Mouse (Mus musculus): ENCODE measurements around the gene Lrrc49. TPM values are rescaled to one million over a fixed set of nuclear protein-coding genes. Genes with fewer than 3 reads are reported as not detected.

The Lrrc49 gene
- total and polyA plus RNA-seq, 2 experiments from 2014 or later = 4.9 to 7.2 TPM

DNA sequence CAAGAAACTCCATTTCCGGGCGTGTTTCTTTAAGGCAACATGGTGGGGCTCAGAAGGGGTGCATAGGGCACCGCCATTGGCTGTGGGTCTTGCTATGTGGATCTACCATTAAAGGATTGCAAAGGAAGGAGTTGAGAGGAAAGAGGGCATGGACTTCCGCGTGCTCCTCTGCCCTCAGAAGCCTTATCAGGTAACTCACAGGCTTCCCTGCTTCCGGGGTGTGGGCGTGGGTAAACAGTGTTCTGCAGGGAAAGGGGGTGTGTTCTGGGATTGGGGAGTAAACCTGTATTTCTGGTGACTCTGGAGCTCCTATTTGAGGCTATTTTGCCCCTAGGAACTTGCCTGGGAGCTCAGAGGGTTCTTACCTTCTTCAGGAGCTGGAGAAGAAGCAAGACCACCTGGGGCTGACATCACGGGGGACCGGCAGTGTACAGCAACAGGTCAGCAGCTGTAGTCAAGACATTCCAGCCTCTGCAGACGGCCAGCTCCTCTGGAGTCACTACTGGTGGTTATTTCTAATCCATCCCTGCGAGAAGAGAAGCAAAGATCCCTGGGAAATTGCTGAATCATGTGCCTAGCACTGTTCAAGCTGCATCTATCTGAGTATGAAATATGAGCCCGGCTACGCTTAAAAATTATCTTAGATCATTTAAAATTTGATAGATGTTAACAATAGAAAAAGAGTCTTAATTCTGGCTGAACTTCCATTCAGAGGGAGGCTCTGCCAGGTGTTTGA lies 142.4 kb downstream of the Lrrc49 start:
- DNase-seq (ENCODE audit: low spot score) (no peak), ATAC-seq (ENCODE audit: insufficient read depth, low read depth) (no peak)
- no peaks in the 10 kb centered on the region for H3K27me3 ChIP-seq (ENCODE audit: control insufficient read depth, insufficient read depth, low read length)
- H3K27ac ChIP-seq (ENCODE audit: low read depth) = no peak overlapping the region
- H3K36me3 ChIP-seq (replicated peaks; ENCODE audit: control insufficient read depth, insufficient read depth, low read length) = no peaks in the 10 kb centered on the region
- TF ChIP-seq CTCF (IDR thresholded peaks at IDR 0.05; ENCODE audit: low read depth) (no peak), EP300 (IDR thresholded peaks at IDR 0.05; ENCODE audit: low read depth) (no peak)
- no peak overlapping the region for H3K4me2 ChIP-seq (ENCODE audit: low read depth, low read length)
- 49% methylated on average over 13 of the region's 13 CpGs for WGBS
- H3K4me1 ChIP-seq (ENCODE audit: control insufficient read depth, insufficient read depth) = 0 out of 2 replicates have a peak, but pooled peaks cover 4% of the 10 kb centered on the region
- no peak overlapping the region for H3K9ac ChIP-seq (replicated peaks; ENCODE audit: low read depth, low read length)
- no peaks in the 10 kb centered on the region for H3K9me3 ChIP-seq (replicated peaks; ENCODE audit: control insufficient read depth, low read length)
- H3K4me3 ChIP-seq (ENCODE audit: low read depth, low read length) = no peak overlapping the region

DNA sequence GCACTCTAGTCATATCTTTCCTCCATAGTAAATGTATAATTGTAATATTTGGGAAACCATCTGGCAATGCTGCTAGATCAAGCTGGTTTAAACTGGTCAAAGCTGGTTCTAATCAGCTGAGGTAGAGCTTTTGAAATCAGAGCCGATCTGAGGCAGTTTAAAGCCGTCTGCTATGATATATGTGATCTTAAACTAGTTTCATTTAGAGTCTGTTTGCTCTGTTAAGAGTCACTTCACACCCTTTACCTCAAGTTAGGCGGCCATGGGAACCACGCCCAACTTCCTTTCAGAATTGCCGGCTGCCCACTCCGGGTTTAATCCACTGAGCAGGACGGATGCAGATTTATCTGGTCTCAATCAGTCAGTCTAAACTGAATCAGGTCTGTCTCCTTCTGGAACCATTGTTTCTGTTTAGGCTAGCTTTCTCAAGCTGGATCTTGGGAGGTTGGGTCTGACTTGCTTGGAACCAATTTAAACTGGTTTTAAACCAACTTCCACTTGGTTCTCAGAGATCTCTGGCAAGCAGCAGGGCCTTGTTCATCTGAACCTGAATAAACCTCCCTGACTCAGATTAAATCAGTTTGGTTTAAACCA lies 144.4 kb downstream of the Lrrc49 start:
- no peak overlapping the region for H3K4me3 ChIP-seq (ENCODE audit: low read depth, low read length)
- H3K4me2 ChIP-seq (ENCODE audit: low read depth, low read length) = no peak overlapping the region
- TF ChIP-seq CTCF (IDR thresholded peaks at IDR 0.05; ENCODE audit: low read depth) = no peak
- TF ChIP-seq EP300 (IDR thresholded peaks at IDR 0.05; ENCODE audit: low read depth) = no peak
- H3K4me1 ChIP-seq (ENCODE audit: control insufficient read depth, insufficient read depth) = 0 out of 2 replicates have a peak, but pooled peaks cover 4% of the 10 kb centered on the region
- H3K9ac ChIP-seq (replicated peaks; ENCODE audit: low read depth, low read length) = no peak overlapping the region
- no peaks in the 10 kb centered on the region for H3K36me3 ChIP-seq (replicated peaks; ENCODE audit: control insufficient read depth, insufficient read depth, low read length)
- H3K27ac ChIP-seq (ENCODE audit: low read depth) = no peak overlapping the region
- H3K27me3 ChIP-seq (ENCODE audit: control insufficient read depth, insufficient read depth, low read length) = no peaks in the 10 kb centered on the region
- no peaks in the 10 kb centered on the region for H3K9me3 ChIP-seq (replicated peaks; ENCODE audit: control insufficient read depth, low read length)
- WGBS = 68% methylated on average over 7 of the region's 7 CpGs
- ATAC-seq (ENCODE audit: insufficient read depth, low read depth) (no peak), DNase-seq (ENCODE audit: low spot score) (no peak)

DNA sequence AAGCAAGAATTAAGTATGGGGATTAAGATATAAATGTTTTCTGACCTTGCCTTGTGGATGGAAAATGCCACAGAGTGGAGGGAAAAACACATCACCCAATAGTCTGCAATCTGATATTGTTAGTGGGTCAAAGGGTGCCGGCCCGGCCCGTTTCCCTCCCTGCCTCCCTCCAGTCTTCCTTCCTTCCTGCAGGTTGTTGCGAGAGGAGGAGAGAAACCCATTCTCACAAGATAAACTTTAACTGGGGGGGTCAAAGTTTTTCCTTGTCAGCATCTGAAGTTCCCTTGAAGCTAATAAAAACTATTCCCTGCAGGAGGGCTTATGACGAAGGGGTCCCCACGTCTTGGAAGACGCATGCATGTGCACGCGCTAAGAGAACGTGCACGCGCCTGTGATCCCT lies 157.6 kb downstream of the Lrrc49 start:
- Histone ChIP-seq H3K36me3 (replicated peaks; ENCODE audit: control insufficient read depth, insufficient read depth, low read length) (no peaks in the 10 kb centered on the region), H3K4me2 (ENCODE audit: low read depth, low read length) (no peak overlapping the region), H3K27ac (ENCODE audit: low read depth) (peak overlapping the region; percentile 71), H3K4me3 (ENCODE audit: low read depth, low read length) (no peak overlapping the region), H3K9ac (replicated peaks; ENCODE audit: low read depth, low read length) (no peak overlapping the region), H3K4me1 (ENCODE audit: control insufficient read depth, insufficient read depth) (peaks cover 41% of the 10 kb centered on the region), H3K27me3 (ENCODE audit: control insufficient read depth, insufficient read depth, low read length) (no peaks in the 10 kb centered on the region), H3K9me3 (replicated peaks; ENCODE audit: control insufficient read depth, low read length) (no peaks in the 10 kb centered on the region)
- no peak for ATAC-seq (ENCODE audit: insufficient read depth, low read depth)
- 72% methylated on average over 12 of the region's 12 CpGs for WGBS
- DNase-seq (ENCODE audit: low spot score) = no peak
- TF ChIP-seq EP300 (IDR thresholded peaks at IDR 0.05; ENCODE audit: low read depth) (no peak), CTCF (IDR thresholded peaks at IDR 0.05; ENCODE audit: low read depth) (no peak)

DNA sequence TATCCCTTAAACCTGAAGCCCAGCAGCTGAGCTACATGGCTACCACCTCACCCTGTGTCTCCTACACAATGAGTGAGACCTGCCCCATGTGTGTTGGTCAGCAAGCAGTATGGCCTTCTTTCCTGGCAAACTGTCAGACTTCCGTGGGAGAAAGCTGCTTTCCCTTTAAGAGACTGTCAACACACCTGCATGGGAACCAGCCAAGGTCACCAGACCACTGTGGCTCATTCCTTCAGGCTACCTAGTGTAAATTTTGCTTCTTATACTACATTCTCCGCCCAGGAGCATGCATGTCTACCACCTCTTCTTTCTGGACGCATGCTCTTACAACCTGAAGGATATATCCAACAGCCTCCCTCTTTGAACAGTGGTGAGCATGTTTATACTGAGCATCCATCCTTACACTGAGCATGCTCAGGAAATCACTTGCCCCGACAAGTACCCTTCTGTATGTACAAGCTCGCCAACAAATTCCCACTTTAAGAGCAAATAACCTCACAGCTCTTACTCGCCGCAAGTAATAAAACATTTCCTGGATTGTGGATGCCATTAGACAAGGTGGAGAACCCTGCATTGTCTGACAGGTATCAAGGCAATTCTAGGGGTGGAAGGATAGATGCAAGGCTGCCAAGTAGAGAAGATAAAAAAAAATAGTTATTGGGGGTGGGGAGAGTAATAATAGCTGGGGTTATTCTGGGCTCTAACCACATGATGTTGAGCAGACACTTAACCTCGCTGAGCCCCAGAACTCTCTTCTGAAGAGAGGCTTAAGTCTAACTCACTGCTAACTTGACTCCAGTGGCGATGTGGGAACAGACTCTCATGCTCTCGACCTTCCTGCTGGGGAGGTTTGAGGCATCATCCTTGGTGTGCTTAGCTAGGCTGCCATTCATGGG lies 158.4 kb downstream of the Lrrc49 start:
- H3K27me3 ChIP-seq (ENCODE audit: control insufficient read depth, insufficient read depth, low read length) = no peaks in the 10 kb centered on the region
- H3K4me1 ChIP-seq (ENCODE audit: control insufficient read depth, insufficient read depth) = peaks cover 41% of the 10 kb centered on the region
- no peak overlapping the region for H3K4me3 ChIP-seq (ENCODE audit: low read depth, low read length)
- peak overlapping the region; percentile 71 for H3K27ac ChIP-seq (ENCODE audit: low read depth)
- H3K9ac ChIP-seq (replicated peaks; ENCODE audit: low read depth, low read length) = no peak overlapping the region
- no peak overlapping the region for H3K4me2 ChIP-seq (ENCODE audit: low read depth, low read length)
- DNase-seq (ENCODE audit: low spot score) (peak; percentile 65), ATAC-seq (ENCODE audit: insufficient read depth, low read depth) (peak; percentile 61; the same call in 1 of the 2 replicates)
- no peaks in the 10 kb centered on the region for H3K9me3 ChIP-seq (replicated peaks; ENCODE audit: control insufficient read depth, low read length)
- no peaks in the 10 kb centered on the region for H3K36me3 ChIP-seq (replicated peaks; ENCODE audit: control insufficient read depth, insufficient read depth, low read length)
- WGBS = 48% methylated on average over 10 of the region's 10 CpGs
- TF ChIP-seq EP300 (IDR thresholded peaks at IDR 0.05; ENCODE audit: low read depth) = no peak
- TF ChIP-seq CTCF (IDR thresholded peaks at IDR 0.05; ENCODE audit: low read depth) = no peak

DNA sequence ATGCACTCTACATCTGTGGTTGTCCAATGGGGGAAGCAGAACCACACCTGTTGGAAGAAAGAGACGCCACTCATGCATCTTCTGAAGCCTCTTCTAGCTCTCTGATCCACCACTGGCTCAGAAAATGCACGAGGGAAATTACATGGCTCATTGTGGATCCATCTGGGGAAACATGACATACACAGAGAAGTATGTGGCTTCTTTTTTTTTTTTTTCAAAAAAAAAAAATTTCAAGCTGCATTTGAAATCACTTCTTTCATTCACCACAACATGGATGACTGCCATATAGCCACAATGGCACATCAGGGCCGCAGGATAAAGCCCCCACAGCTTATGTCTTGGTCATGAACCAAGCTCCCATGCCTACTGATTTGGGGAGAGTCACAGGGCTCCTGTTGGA lies 159.7 kb downstream of the Lrrc49 start:
- WGBS = 45% methylated on average over 3 of the region's 3 CpGs
- no peak for TF ChIP-seq EP300 (IDR thresholded peaks at IDR 0.05; ENCODE audit: low read depth)
- no peak for TF ChIP-seq CTCF (IDR thresholded peaks at IDR 0.05; ENCODE audit: low read depth)
- no peaks in the 10 kb centered on the region for H3K9me3 ChIP-seq (replicated peaks; ENCODE audit: control insufficient read depth, low read length)
- no peak overlapping the region for H3K9ac ChIP-seq (replicated peaks; ENCODE audit: low read depth, low read length)
- no peak overlapping the region for H3K4me3 ChIP-seq (ENCODE audit: low read depth, low read length)
- H3K36me3 ChIP-seq (replicated peaks; ENCODE audit: control insufficient read depth, insufficient read depth, low read length) = no peaks in the 10 kb centered on the region
- DNase-seq (ENCODE audit: low spot score) (peak; percentile 6), ATAC-seq (ENCODE audit: insufficient read depth, low read depth) (no peak)
- H3K27me3 ChIP-seq (ENCODE audit: control insufficient read depth, insufficient read depth, low read length) = no peaks in the 10 kb centered on the region
- H3K4me2 ChIP-seq (ENCODE audit: low read depth, low read length) = no peak overlapping the region
- H3K27ac ChIP-seq (ENCODE audit: low read depth) = no peak overlapping the region
- peaks cover 41% of the 10 kb centered on the region for H3K4me1 ChIP-seq (ENCODE audit: control insufficient read depth, insufficient read depth)
